Mouse (Mus musculus) gastrocnemius, adult 8-10 months (tissue): ENCODE measurements around the gene Rptor. TPM values are rescaled to one million over a fixed set of nuclear protein-coding genes. Genes with fewer than 3 reads are reported as not detected.

Source experiments
- DNase-seq, 2 experiments: peaks; one replicate each; pipeline ENCODE4 v3.0.0; 2022; ENCODE audit warnings: low spot score in 2 of 2
- total RNA-seq, 4 experiments: library from RNA; stranded (reverse); gene quantifications; 2 replicates each; pipeline ENCODE4 v1.2.4; 2022

Gene Rptor
- total RNA-seq, 4 experiments from 2014 or later, result 25.2 to 28.5 (median 26.6) TPM

GRCm38 (mm10) chr11:119894634-119895033 lies 291.9 kb downstream of the Rptor start:
- no peak for DNase-seq

- no peak for DNase-seq
Observed at GRCm38 (mm10) chr11:119897041-119897440, 294.3 kb downstream of the Rptor start.

- DNase-seq, result no peak
Observed at GRCm38 (mm10) chr11:119898976-119899375, 296.3 kb downstream of the Rptor start.

- no peak for DNase-seq
Observed at GRCm38 (mm10) chr11:119901174-119901573, 298.5 kb downstream of the Rptor start.

- no peak for DNase-seq
Observed at GRCm38 (mm10) chr11:119902891-119903290, 300.2 kb downstream of the Rptor start.

- no peak for DNase-seq
Observed at GRCm38 (mm10) chr11:119904621-119905286, 302.0 kb downstream of the Rptor start.

GRCm38 (mm10) chr11:119905794-119906193 lies 303.1 kb downstream of the Rptor start:
- no peak for DNase-seq

- DNase-seq, result no peak
Observed at GRCm38 (mm10) chr11:119907006-119907650, 304.4 kb downstream of the Rptor start.

GRCm38 (mm10) chr11:119907711-119908110 lies 305.0 kb downstream of the Rptor start:
- no peak for DNase-seq

GRCm38 (mm10) chr11:119909436-119909835 lies 306.7 kb downstream of the Rptor start:
- DNase-seq, result no peak

- no peak for DNase-seq
Observed at GRCm38 (mm10) chr11:119912845-119913244, 310.1 kb downstream of the Rptor start.

- DNase-seq, result peak; percentile 84 to 85
Observed at GRCm38 (mm10) chr11:119913291-119913934, 310.7 kb downstream of the Rptor start, which contains the start of gene Chmp6. TSS of gene Chmp6 (plus strand) at chr11:119913441.

- no peak for DNase-seq
Observed at GRCm38 (mm10) chr11:119913935-119914314, 311.2 kb downstream of the Rptor start.

GRCm38 (mm10) chr11:119914381-119914780 lies 311.7 kb downstream of the Rptor start:
- no peak for DNase-seq

GRCm38 (mm10) chr11:119915666-119916065 lies 313.0 kb downstream of the Rptor start:
- no peak for DNase-seq

GRCm38 (mm10) chr11:119916102-119916790 lies 313.5 kb downstream of the Rptor start:
- DNase-seq, result no peak

- no peak for DNase-seq
Observed at GRCm38 (mm10) chr11:119916834-119917469, 314.2 kb downstream of the Rptor start.

GRCm38 (mm10) chr11:119918521-119918920 lies 315.8 kb downstream of the Rptor start:
- DNase-seq, result no peak

GRCm38 (mm10) chr11:119919432-119919831 lies 316.7 kb downstream of the Rptor start:
- no peak for DNase-seq

- peak; percentile 53 to 54 for DNase-seq
Observed at GRCm38 (mm10) chr11:119919897-119920296, 317.2 kb downstream of the Rptor start.

- no peak for DNase-seq
Observed at GRCm38 (mm10) chr11:119920668-119921067, 318.0 kb downstream of the Rptor start.
